Mouse (Mus musculus) thymus, adult 18-20 months (tissue): ENCODE measurements around the gene Lap3.
A peak's percentile ranks its signal among the peaks of the same experiment; 100 is the strongest.

Experiments
- DNase-seq, 2 experiments: peaks; one replicate each; pipeline ENCODE4 v3.0.0; 2022; ENCODE audit warnings: mixed read lengths in 2 of 2

The Lap3 gene

GRCm38 (mm10) chr5:45493191-45494092, at the start of gene Lap3:
Gene Lap3 (plus strand): TSS chr5:45493374.
- peak; percentile 96 for DNase-seq

GRCm38 (mm10) chr5:45444130-45444832, 48.9 kb upstream of the Lap3 start:
- DNase-seq, result no peak

GRCm38 (mm10) chr5:45448676-45449075, 44.5 kb upstream of the Lap3 start:
- no peak for DNase-seq

- no peak for DNase-seq
Observed at GRCm38 (mm10) chr5:45449206-45449605, 44.0 kb upstream of the Lap3 start.

GRCm38 (mm10) chr5:45449831-45450716, 43.1 kb upstream of the Lap3 start, which contains the start of gene Qdpr:
Gene Qdpr (minus strand): TSS chr5:45450236.
- DNase-seq, result peak; percentile 90 to 96

- no peak for DNase-seq
Observed at GRCm38 (mm10) chr5:45453451-45453850, 39.7 kb upstream of the Lap3 start, which contains the start of gene Clrn2. Gene Clrn2 (plus strand): TSS chr5:45453751.

- DNase-seq, result no peak
Observed at GRCm38 (mm10) chr5:45454456-45454855, 38.7 kb upstream of the Lap3 start.

- DNase-seq, result no peak
Observed at GRCm38 (mm10) chr5:45472880-45473450, 20.2 kb upstream of the Lap3 start.

- DNase-seq, result no peak
Observed at GRCm38 (mm10) chr5:45473521-45473920, 19.7 kb upstream of the Lap3 start.

- no peak for DNase-seq
Observed at GRCm38 (mm10) chr5:45474215-45474614, 19.0 kb upstream of the Lap3 start.

GRCm38 (mm10) chr5:45474758-45475157, 18.4 kb upstream of the Lap3 start:
- DNase-seq, result no peak

GRCm38 (mm10) chr5:45475771-45476170, 17.4 kb upstream of the Lap3 start:
- DNase-seq, result no peak

- DNase-seq, result no peak
Observed at GRCm38 (mm10) chr5:45476288-45476687, 16.9 kb upstream of the Lap3 start.

GRCm38 (mm10) chr5:45477601-45478000, 15.6 kb upstream of the Lap3 start:
- no peak for DNase-seq

GRCm38 (mm10) chr5:45480066-45480465, 13.1 kb upstream of the Lap3 start:
- no peak for DNase-seq

- no peak for DNase-seq
Observed at GRCm38 (mm10) chr5:45481125-45481524, 12.0 kb upstream of the Lap3 start.

- DNase-seq, result no peak
Observed at GRCm38 (mm10) chr5:45482607-45483006, 10.6 kb upstream of the Lap3 start.

- DNase-seq, result no peak
Observed at GRCm38 (mm10) chr5:45483654-45484053, 9.5 kb upstream of the Lap3 start.

- no peak for DNase-seq
Observed at GRCm38 (mm10) chr5:45491776-45492175, 1.4 kb upstream of the Lap3 start.

GRCm38 (mm10) chr5:45494093-45494755, 1.1 kb downstream of the Lap3 start:
- no peak for DNase-seq

- DNase-seq, result no peak
Observed at GRCm38 (mm10) chr5:45495429-45495975, 2.3 kb downstream of the Lap3 start.

GRCm38 (mm10) chr5:45496042-45496441, 2.9 kb downstream of the Lap3 start:
- DNase-seq, result no peak
